Mouse (Mus musculus) gastrocnemius, postnatal 36 days (tissue): ENCODE data around the gene a. TPM values are rescaled to one million over a fixed set of nuclear protein-coding genes. Genes with fewer than 3 reads are reported as not detected.
A peak's percentile ranks its signal among the peaks of the same experiment; 100 is the strongest.
"Not testable (repeated sequence)": the region's sequence is repeated elsewhere in the genome, so short reads cannot be mapped to it uniquely, and the experiment has no call there.

Experiments used
- DNase-seq, 2 experiments: peaks; one replicate each; pipeline ENCODE4 v3.0.0; 2022
- intact Hi-C: fragments of 180-260 bp; cut with DNase I; formaldehyde crosslinking; loops from one replicate; pipeline ENCODE4 v1.15.1; 2025
- total RNA-seq, 2 experiments: library from RNA; stranded (reverse); gene quantifications; 2 replicates each; pipeline ENCODE4 v1.2.3; 2021

Gene a
- total RNA-seq, 2 experiments from 2014 or later, result not detected

- no peak for DNase-seq
- intact Hi-C loops, result no loop called here
Observed at GRCm38 (mm10) chr2:154832471-154832870, 41.3 kb downstream of the a start.

- intact Hi-C loops, result no loop called here
- no peak for DNase-seq
Observed at GRCm38 (mm10) chr2:154834149-154834865, 43.1 kb downstream of the a start.

- intact Hi-C loops, result no loop called here
- no peak for DNase-seq
Observed at GRCm38 (mm10) chr2:154836537-154836936, 45.3 kb downstream of the a start.

- no peak for DNase-seq
- intact Hi-C loops, result no loop called here
Observed at GRCm38 (mm10) chr2:154848086-154848485, 56.9 kb downstream of the a start.

- peak in 1 of 2 experiments; percentile 42 for DNase-seq
- intact Hi-C loops, result loop anchor here (2.0 to 5.0 kb wide), 3 partner anchors 63 to 153 kb away; partner anchors contain the start of genes Raly and a
Observed at GRCm38 (mm10) chr2:154855383-154855782, 64.2 kb downstream of the a start.

GRCm38 (mm10) chr2:154863672-154864071, 72.5 kb downstream of the a start:
- intact Hi-C loops, result no loop called here
- no peak for DNase-seq

GRCm38 (mm10) chr2:154865696-154866095, 74.5 kb downstream of the a start:
- no peak for DNase-seq
- intact Hi-C loops, result no loop called here

- intact Hi-C loops, result no loop called here
- DNase-seq, result no peak
Observed at GRCm38 (mm10) chr2:154868106-154868505, 76.9 kb downstream of the a start.

GRCm38 (mm10) chr2:154869954-154870641, 78.9 kb downstream of the a start:
- no peak for DNase-seq
- intact Hi-C loops, result no loop called here

GRCm38 (mm10) chr2:154876621-154877020, 85.4 kb downstream of the a start:
- intact Hi-C loops, result no loop called here
- DNase-seq, result no peak

- DNase-seq, result no peak
- intact Hi-C loops, result no loop called here
Observed at GRCm38 (mm10) chr2:154891585-154891984, 100.4 kb downstream of the a start.

- peak; percentile 94 for DNase-seq
- intact Hi-C loops, result no loop called here
Observed at GRCm38 (mm10) chr2:154892201-154893044, 101.2 kb downstream of the a start, which contains the start of gene Eif2s2. Gene Eif2s2 (minus strand): TSS chr2:154892935.

GRCm38 (mm10) chr2:154893045-154893385, 101.8 kb downstream of the a start:
- intact Hi-C loops, result no loop called here
- DNase-seq, result no peak

GRCm38 (mm10) chr2:154893548-154893947, 102.3 kb downstream of the a start:
- intact Hi-C loops, result no loop called here
- DNase-seq, result no peak

- DNase-seq, intact Hi-C loops: not testable (repeated sequence)
Observed at GRCm38 (mm10) chr2:154899004-154899403, 107.8 kb downstream of the a start.

GRCm38 (mm10) chr2:154899412-154899811, 108.2 kb downstream of the a start:
- intact Hi-C loops, DNase-seq: not testable (repeated sequence)

GRCm38 (mm10) chr2:154902111-154902510, 110.9 kb downstream of the a start:
- no peak for DNase-seq
- intact Hi-C loops, result no loop called here

- DNase-seq, result no peak
- intact Hi-C loops, result no loop called here
Observed at GRCm38 (mm10) chr2:154905796-154906195, 114.6 kb downstream of the a start.

- DNase-seq, intact Hi-C loops: not testable (repeated sequence)
Observed at GRCm38 (mm10) chr2:154908223-154908622, 117.0 kb downstream of the a start.

- intact Hi-C loops, result no loop called here
- DNase-seq, result no peak
Observed at GRCm38 (mm10) chr2:154909789-154910188, 118.6 kb downstream of the a start.
